Mouse (Mus musculus) kidney, adult 2 months (tissue): Measurements from ENCODE around the gene Chpt1.

Source experiments
- CTCF ChIP-seq: fragments of 200-500 bp; conservative IDR thresholded peaks from 2 replicates; pipeline ENCODE4 v1.5.1; 2011; ENCODE audit warnings: low read depth, mild to moderate bottlenecking, control low read depth, low read length, moderate library complexity, mixed read lengths; ENCODE audit not compliant: insufficient read depth, insufficient read length
- POLR2A ChIP-seq: fragments of 200-500 bp; IDR thresholded peaks from one replicate; pipeline ENCODE4 v1.6.1; 2011; ENCODE audit warnings: low read depth, low read length, control low read depth

DNA sequence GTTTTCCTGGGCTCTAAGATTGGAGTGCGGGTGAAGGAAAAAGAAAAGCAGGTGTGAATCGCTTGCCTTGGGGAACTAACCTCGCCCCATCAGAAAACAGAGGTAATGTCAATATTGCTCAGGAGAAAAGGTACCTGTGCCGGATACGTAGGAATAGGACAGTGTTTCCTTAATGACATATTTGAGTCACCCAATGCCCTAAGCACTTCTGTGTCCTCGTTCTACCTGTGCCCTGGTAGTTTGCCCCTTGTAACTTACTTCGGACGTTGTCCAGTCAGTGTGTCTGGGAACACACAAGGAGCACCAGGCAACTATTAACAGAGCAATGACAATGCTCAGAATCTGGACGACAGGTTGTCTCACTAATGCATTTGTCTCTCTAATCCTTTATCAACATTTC, 7.5 kb upstream of the Chpt1 start:
- TF ChIP-seq POLR2A (no peak), CTCF (no peak)
